ENCODE assay signal across 9 mouse cellular contexts in the genomic region with DNA sequence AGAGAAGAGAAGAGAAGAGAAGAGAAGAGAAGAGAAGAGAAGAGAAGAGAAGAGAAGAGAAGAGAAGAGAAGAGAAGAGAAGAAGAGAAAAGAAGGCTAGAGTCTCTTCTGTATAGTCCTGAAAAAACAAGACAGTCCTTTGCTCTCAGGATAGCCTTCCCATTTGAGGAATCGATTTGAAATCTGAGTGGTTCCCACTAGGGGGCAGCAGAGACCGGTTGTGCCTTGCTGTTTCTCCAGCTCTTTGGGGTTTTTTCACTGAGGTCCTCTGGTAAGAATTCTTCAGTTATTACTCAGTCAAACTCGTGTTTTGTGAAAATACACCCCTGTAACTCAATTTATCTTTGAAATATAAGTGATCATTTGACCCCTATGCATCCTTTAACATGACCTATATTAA. TPM values are rescaled to one million over a fixed set of nuclear protein-coding genes. Genes with fewer than 3 reads are reported as not detected.
DNase-seq lines count a peak whose midpoint lies in the region; ATAC-seq and TF ChIP-seq lines count a peak whose summit lies in the region.
"Had no signal": no experiment of that assay in that cellular context is flagged by ENCODE, and none has a peak within 500 bp of the region (broad histone marks: within the 10 kb centered on the region; RNA-seq: fewer than 3 reads in every experiment).

No protein-coding gene starts in this region.

- H3K79me2 ChIP-seq in MEL (ENCODE audit: control insufficient read depth, insufficient read depth, low read length, poor library complexity) = no peaks in the 10 kb centered on the region

- TF ChIP-seq RAD21 in MEL (IDR thresholded peaks at IDR 0.05; ENCODE audit: low read depth, low read length) = peak; percentile 93

- peak; percentile 70 to 89 (median 85) for TF ChIP-seq CTCF in MEL (IDR thresholded peaks at IDR 0.05 in 2 of 3, conservative IDR thresholded peaks at IDR 0.05 in 1 of 3; ENCODE audit: control insufficient read depth in 1 of 3, insufficient read depth in 1 of 3, low read depth in 2 of 3, low read length in 3 of 3, poor library complexity in 1 of 3, severe bottlenecking in 1 of 3)
- TF ChIP-seq CTCF in bone marrow, adult 2 months (IDR thresholded peaks at IDR 0.05; ENCODE audit: control insufficient read depth, insufficient read depth, low read length) = peak; percentile 78

- peak; percentile 75 for DNase-seq in MEL (ENCODE audit: low read depth, low spot score)
- peak; percentile 86 for DNase-seq in embryonic facial prominence, embryonic 14.5 days (ENCODE audit: low spot score)
- DNase-seq in heart, postnatal 36 days = peak; percentile 82 to 90
- peak; percentile 78 to 83 for DNase-seq in layer of hippocampus, postnatal 36 days
- peak; percentile 89 for DNase-seq in mesoderm, embryonic 11.5 days (ENCODE audit: low read depth, low spot score)
- DNase-seq in right cerebral cortex, postnatal 14 days = peak; percentile 91
- DNase-seq in urinary bladder, postnatal 25 days (ENCODE audit: low spot score) = peak; percentile 86

- no peak for TF ChIP-seq EP300 in MEL (IDR thresholded peaks at IDR 0.05; ENCODE audit: low read depth in 1 of 2, low read length in 2 of 2)

- H3K4me2 ChIP-seq in embryonic facial prominence, embryonic 14.5 days (ENCODE audit: low read depth, low read length) = no peak overlapping the region

- H3K4me3 ChIP-seq in MEL (ENCODE audit: control insufficient read depth in 1 of 2, insufficient read depth in 1 of 2, low read depth in 2 of 2, low read length in 2 of 2) = no peak overlapping the region
- H3K4me3 ChIP-seq in bone marrow, adult 2 months (replicated peaks; ENCODE audit: control insufficient read depth, low read depth, low read length) = no peak overlapping the region
- no peak overlapping the region for H3K4me3 ChIP-seq in embryonic facial prominence, embryonic 14.5 days (ENCODE audit: low read depth, low read length)

- no peaks in the 10 kb centered on the region for H3K36me3 ChIP-seq in MEL (ENCODE audit: control insufficient read depth in 1 of 2, insufficient read depth in 2 of 2, low read length in 2 of 2)
- H3K36me3 ChIP-seq in embryonic facial prominence, embryonic 14.5 days (ENCODE audit: control insufficient read depth, insufficient read depth, low read length) = no peaks in the 10 kb centered on the region

- peaks cover 1 to 2% of the 10 kb centered on the region in 2 experiments; a peak in 3 of 4 replicates for H3K27me3 ChIP-seq in MEL (ENCODE audit: control insufficient read depth in 1 of 2, insufficient read depth in 2 of 2, low read length in 2 of 2)
- no peaks in the 10 kb centered on the region for H3K27me3 ChIP-seq in embryonic facial prominence, embryonic 14.5 days (replicated peaks; ENCODE audit: control insufficient read depth, insufficient read depth, low read length)

- intact Hi-C loops in heart, postnatal 36 days (cut with DNase I) = loop anchor here (1.0 kb wide), 3 partner anchors 172 to 441 kb away; partner anchors contain the start of gene Cemip

- no peak for TF ChIP-seq POLR2A in MEL (IDR thresholded peaks at IDR 0.05; ENCODE audit: control insufficient read depth in 1 of 2, insufficient read depth in 1 of 2, low read depth in 1 of 2, low read length in 2 of 2, poor library complexity in 1 of 2)
- no peak for TF ChIP-seq POLR2A in bone marrow, adult 2 months (IDR thresholded peaks at IDR 0.05; ENCODE audit: borderline replicate concordance, control insufficient read depth, low read depth, low read length)

- H3K27ac ChIP-seq in MEL (ENCODE audit: control insufficient read depth, low read depth, low read length) = no peak overlapping the region
- no peak overlapping the region for H3K27ac ChIP-seq in bone marrow, adult 2 months (ENCODE audit: control insufficient read depth, insufficient read depth, low read depth, low read length, poor library complexity)
- H3K27ac ChIP-seq in embryonic facial prominence, embryonic 14.5 days (replicated peaks; ENCODE audit: low read depth, low read length) = no peak overlapping the region
- H3K27ac ChIP-seq: macrophage had no signal

- whole genome bisulfite sequencing in bone marrow, adult 2 months = 0% methylated on average over 3 of the region's 3 CpGs
- WGBS in embryonic facial prominence, embryonic 14.5 days = 2% methylated on average over 3 of the region's 3 CpGs

- H3K4me1 ChIP-seq in MEL (ENCODE audit: control insufficient read depth in 1 of 2, insufficient read depth in 2 of 2, low read length in 2 of 2) = no peaks in the 10 kb centered on the region
- H3K4me1 ChIP-seq in bone marrow, adult 2 months (ENCODE audit: control insufficient read depth, insufficient read depth, low read length) = no peaks in the 10 kb centered on the region
- no peaks in the 10 kb centered on the region for H3K4me1 ChIP-seq in embryonic facial prominence, embryonic 14.5 days (ENCODE audit: control insufficient read depth, insufficient read depth, low read length)

- H3K9ac ChIP-seq in MEL (ENCODE audit: control insufficient read depth, low read depth, low read length, poor library complexity, severe bottlenecking) = no peak overlapping the region
- no peak overlapping the region for H3K9ac ChIP-seq in embryonic facial prominence, embryonic 14.5 days (ENCODE audit: low read depth, low read length)

- ATAC-seq in embryonic facial prominence, embryonic 14.5 days (ENCODE audit: low read depth) = no peak

- no peaks in the 10 kb centered on the region for H3K9me3 ChIP-seq in MEL (replicated peaks; ENCODE audit: insufficient read depth, low read length)
- no peaks in the 10 kb centered on the region for H3K9me3 ChIP-seq in embryonic facial prominence, embryonic 14.5 days (ENCODE audit: control insufficient read depth, low read length)

TF ChIP-seq in MEL, 35 proteins besides CTCF, POLR2A, EP300 and RAD21:
- TF ChIP-seq SMC3 (IDR thresholded peaks at IDR 0.05; ENCODE audit: low read depth, low read length) (peak; percentile 94), ZNF384 (IDR thresholded peaks at IDR 0.05; ENCODE audit: low read depth, low read length) (0 out of 2 replicates have a peak, but pooled peaks have one; percentile 42), MAZ (IDR thresholded peaks at IDR 0.05; ENCODE audit: low read depth, low read length) (peak; percentile 29; the same call in 1 of the 2 replicates), HCFC1 (IDR thresholded peaks at IDR 0.05; ENCODE audit: low read depth, low read length) (no peak), ZC3H11A (IDR thresholded peaks at IDR 0.05; ENCODE audit: low read depth, low read length) (peak; percentile 91), MAFK (IDR thresholded peaks at IDR 0.05; ENCODE audit: borderline replicate concordance, low read depth, low read length) (peak; percentile 48; the same call in 1 of the 2 replicates), CHD2 (IDR thresholded peaks at IDR 0.05; ENCODE audit: low read length) (no peak), SIN3A (IDR thresholded peaks at IDR 0.05; ENCODE audit: low read length) (0 out of 2 replicates have a peak, but pooled peaks have one; percentile 15), TBP (IDR thresholded peaks at IDR 0.05; ENCODE audit: low read depth, low read length) (no peak), ELF1 (IDR thresholded peaks at IDR 0.05; ENCODE audit: low read depth, low read length) (no peak)

RNA-seq across cellular contexts. Expression of gene Mesd, which starts 30.3 kb away (rescaled TPM):
- total RNA-seq in MEL (2012; rRNA removed) = 75.8 and 83.3 TPM in 2 replicates
- 100 to 1,000 TPM in 1 of 2 experiments, 10 to 100 TPM in 1; 64.5 to 135 TPM for polyA plus RNA-seq in MEL (2012; ENCODE audit: insufficient read depth in 1 of 2, insufficient read length in 2 of 2, low read depth in 1 of 2, low replicate concordance in 2 of 2, missing spikeins in 1 of 2)
- 17.4 and 32.0 TPM in 2 replicates for polyA plus RNA-seq in bone marrow, adult 2 months (2011; ENCODE audit: insufficient read depth, insufficient read length, low replicate concordance, missing spikeins)
- 84.2 and 89.3 TPM in 2 replicates for polyA plus RNA-seq in embryonic facial prominence, embryonic 14.5 days (2014; fragmentation: Nextera tagmentation; extraction: Ambion mirVana)
- total RNA-seq in heart, postnatal 36 days (2021) = 10 to 100 TPM; 47.6 to 50.3 TPM
- 10 to 100 TPM; 57.7 to 76.4 TPM for total RNA-seq in layer of hippocampus, postnatal 36 days (2021)

RNA-seq across cellular contexts. Expression of gene Tlnrd1, which starts 30.5 kb away (rescaled TPM):
- total RNA-seq in MEL (2012; rRNA removed) = 7.5 and 8.8 TPM in 2 replicates
- 10 to 100 TPM in 1 of 2 experiments, not detected in 1; 18.0 TPM for polyA plus RNA-seq in MEL (2012; ENCODE audit: insufficient read depth in 1 of 2, insufficient read length in 2 of 2, low read depth in 1 of 2, low replicate concordance in 2 of 2, missing spikeins in 1 of 2)
- polyA plus RNA-seq in bone marrow, adult 2 months (2011; ENCODE audit: insufficient read depth, insufficient read length, low replicate concordance, missing spikeins) = 10.5 and 11.5 TPM in 2 replicates
- polyA plus RNA-seq in embryonic facial prominence, embryonic 14.5 days (2014; fragmentation: Nextera tagmentation; extraction: Ambion mirVana) = 14.9 and 15.1 TPM in 2 replicates
- total RNA-seq in heart, postnatal 36 days (2021) = 1 to 10 TPM; 8.5 to 8.8 TPM
- total RNA-seq in layer of hippocampus, postnatal 36 days (2021) = 10 to 100 TPM; 20.0 to 20.8 TPM
